In the genomic region with DNA sequence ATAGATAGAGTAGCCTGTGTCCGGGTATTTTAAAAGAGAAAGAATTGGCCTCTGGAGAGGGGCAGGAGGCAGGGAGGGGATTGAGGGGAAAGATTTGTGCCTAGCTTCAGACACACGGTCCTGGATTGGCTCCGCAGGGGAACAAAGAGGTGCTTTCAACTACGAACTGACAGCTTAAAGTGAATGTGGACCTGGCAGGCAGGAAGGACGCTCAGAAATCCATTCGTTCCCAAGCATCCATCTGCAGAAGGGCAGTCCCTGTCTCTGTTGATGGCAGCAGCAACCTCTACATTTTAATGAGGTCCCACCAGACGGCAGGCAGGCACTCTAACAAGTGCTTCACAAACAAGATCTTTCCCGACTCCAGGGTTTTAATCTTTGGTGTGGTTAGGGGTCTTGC, we compare ENCODE assay signal across 8 mouse cellular contexts. TPM values are rescaled to one million over a fixed set of nuclear protein-coding genes. Genes with fewer than 3 reads are reported as not detected.
DNase-seq lines count a peak whose midpoint lies in the region; ATAC-seq and TF ChIP-seq lines count a peak whose summit lies in the region.

No protein-coding gene starts in this region.

- no peak for TF ChIP-seq CTCF in gastrocnemius, adult 2 months (IDR thresholded peaks at IDR 0.05)

- peak overlapping the region; percentile 71 for H3K4me3 ChIP-seq in gastrocnemius, adult 2 months
- peak overlapping the region; percentile 34 for H3K4me3 ChIP-seq in hindbrain, embryonic 15.5 days
- peak overlapping the region; percentile 27 for H3K4me3 ChIP-seq in midbrain, embryonic 12.5 days

- peak overlapping the region; percentile 81 for H3K27ac ChIP-seq in gastrocnemius, adult 2 months
- H3K27ac ChIP-seq in hindbrain, embryonic 15.5 days (replicated peaks) = peak overlapping the region; percentile 78
- 0 out of 2 replicates have a peak overlapping the region, but pooled peaks have one; percentile 54 for H3K27ac ChIP-seq in midbrain, embryonic 12.5 days (replicated peaks)

- H3K36me3 ChIP-seq in hindbrain, embryonic 15.5 days = no peaks in the 10 kb centered on the region
- H3K36me3 ChIP-seq in midbrain, embryonic 12.5 days = no peaks in the 10 kb centered on the region

- peak overlapping the region; percentile 73 for H3K4me2 ChIP-seq in hindbrain, embryonic 15.5 days
- H3K4me2 ChIP-seq in midbrain, embryonic 12.5 days (replicated peaks) = peak overlapping the region; percentile 62

- peaks cover 15% of the 10 kb centered on the region for H3K4me1 ChIP-seq in hindbrain, embryonic 15.5 days (replicated peaks)
- H3K4me1 ChIP-seq in midbrain, embryonic 12.5 days = peaks cover 16% of the 10 kb centered on the region

- H3K9ac ChIP-seq in hindbrain, embryonic 15.5 days = peak overlapping the region; percentile 50
- H3K9ac ChIP-seq in midbrain, embryonic 12.5 days (replicated peaks) = peak overlapping the region; percentile 4; the same call in 1 of the 2 replicates

- 2% methylated on average over 8 of the region's 8 CpGs for WGBS in hindbrain, embryonic 15.5 days
- under 1% methylated on average over 8 of the region's 8 CpGs for WGBS in midbrain, embryonic 12.5 days

- peak; percentile 76; the same call in 1 of the 2 replicates for ATAC-seq in hindbrain, embryonic 15.5 days (ENCODE audit: low FRiP score, low read depth)
- peak; percentile 85 for ATAC-seq in midbrain, embryonic 12.5 days (ENCODE audit: low FRiP score, low read depth)

- H3K9me3 ChIP-seq in hindbrain, embryonic 15.5 days = no peaks in the 10 kb centered on the region
- no peaks in the 10 kb centered on the region for H3K9me3 ChIP-seq in midbrain, embryonic 12.5 days

- DNase-seq in gastrocnemius, adult 2 months = no peak
- no peak for DNase-seq in gastrocnemius, adult 8-10 months (ENCODE audit: low spot score in 2 of 2)
- peak; percentile 3 for DNase-seq in urinary bladder, postnatal 25 days (ENCODE audit: low spot score)
- DNase-seq in urinary bladder, adult 18-20 months (ENCODE audit: low spot score in 2 of 2) = no peak
- no peak for DNase-seq in gastrocnemius, postnatal 25 days
- no peak for DNase-seq in adrenal gland, postnatal 25 days

- intact Hi-C loops in gastrocnemius, adult 2 months (cut with DNase I) = no loop called here

- H3K27me3 ChIP-seq in hindbrain, embryonic 15.5 days = no peaks in the 10 kb centered on the region
- peaks cover 11% of the 10 kb centered on the region; the same call in 1 of the 2 replicates for H3K27me3 ChIP-seq in midbrain, embryonic 12.5 days

RNA-seq across cellular contexts. Expression of a gene that starts 40.3 kb away (rescaled TPM):
- 10 to 100 TPM; 45.0 to 60.9 TPM for total RNA-seq in gastrocnemius, adult 2 months (2021)
- 10 to 100 TPM; 43.0 to 53.8 (median 47.2) TPM for total RNA-seq in gastrocnemius, adult 8-10 months (2022)
- polyA plus RNA-seq in hindbrain, embryonic 15.5 days (2015; fragmentation: Nextera tagmentation; extraction: Ambion mirVana) = 48.2 and 52.0 TPM in 2 replicates
- 73.3 and 76.1 TPM in 2 replicates for polyA plus RNA-seq in midbrain, embryonic 12.5 days (2016; fragmentation: Nextera tagmentation; extraction: Ambion mirVana)
- 10 to 100 TPM; 37.3 to 39.1 TPM for total RNA-seq in gastrocnemius, postnatal 25 days (2021)
- total RNA-seq in adrenal gland, postnatal 25 days (2021) = 39.1 and 47.9 TPM in 2 replicates

RNA-seq across cellular contexts. Expression of a gene that starts 47.8 kb away (rescaled TPM):
- 10 to 100 TPM; 33.1 to 35.7 TPM for total RNA-seq in gastrocnemius, adult 2 months (2021)
- 10 to 100 TPM; 29.9 to 33.9 (median 32.3) TPM for total RNA-seq in gastrocnemius, adult 8-10 months (2022)
- 54.7 and 59.2 TPM in 2 replicates for polyA plus RNA-seq in hindbrain, embryonic 15.5 days (2015; fragmentation: Nextera tagmentation; extraction: Ambion mirVana)
- 66.7 and 73.5 TPM in 2 replicates for polyA plus RNA-seq in midbrain, embryonic 12.5 days (2016; fragmentation: Nextera tagmentation; extraction: Ambion mirVana)
- total RNA-seq in gastrocnemius, postnatal 25 days (2021) = 10 to 100 TPM; 27.8 to 28.3 TPM
- total RNA-seq in adrenal gland, postnatal 25 days (2021) = 41.8 and 48.1 TPM in 2 replicates
